Comparison of ENCODE assay signal across 33 mouse cellular contexts in the genomic region with DNA sequence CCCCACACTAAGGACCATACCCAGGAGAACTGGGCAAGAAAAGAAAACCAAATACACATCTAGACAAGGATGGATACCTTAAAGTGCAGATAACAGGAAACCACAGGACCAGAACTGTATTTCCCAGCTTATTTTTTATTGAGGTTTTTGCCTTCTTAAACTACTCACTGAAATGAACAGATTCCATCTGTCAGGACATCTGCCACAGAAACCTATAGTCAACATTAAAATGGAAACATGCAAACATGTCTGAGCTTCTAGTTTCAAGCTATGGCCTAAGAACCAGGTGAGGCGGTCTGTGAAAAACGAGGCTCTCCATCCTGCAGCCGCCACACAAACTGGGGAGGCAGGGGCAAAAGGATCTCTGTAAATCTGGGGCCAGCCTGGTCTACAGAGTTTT. TPM values are rescaled to one million over a fixed set of nuclear protein-coding genes. Genes with fewer than 3 reads are reported as not detected.
DNase-seq lines count a peak whose midpoint lies in the region; ATAC-seq lines count a peak whose summit lies in the region.
"Had no signal": no experiment of that assay in that cellular context is flagged by ENCODE, and none has a peak within 500 bp of the region (broad histone marks: within the 10 kb centered on the region; RNA-seq: fewer than 3 reads in every experiment).

No protein-coding gene starts in this region.

- 82% methylated on average over 3 of the region's 3 CpGs for WGBS in liver, embryonic 12.5 days (ENCODE audit: insufficient replicate concordance)

- ATAC-seq in liver, embryonic 12.5 days: no peak
- ATAC-seq: forebrain, embryonic 15.5 days; inflammation-experienced regulatory T-cells, adult 6 months; Patski had no signal

- H3K4me1 ChIP-seq in liver, embryonic 12.5 days: peaks cover 83% of the 10 kb centered on the region

- H3K4me2 ChIP-seq in liver, embryonic 12.5 days: no peak overlapping the region
- H3K4me2 ChIP-seq: forebrain, embryonic 15.5 days; hindbrain, embryonic 15.5 days; kidney, embryonic 15.5 days; liver, embryonic 13.5 days; lung, embryonic 14.5 days had no signal

- no peak overlapping the region for H3K4me3 ChIP-seq in liver, embryonic 12.5 days
- H3K4me3 ChIP-seq: forebrain, embryonic 15.5 days; hindbrain, embryonic 10.5 days; hindbrain, embryonic 15.5 days; kidney, embryonic 15.5 days; liver, embryonic 13.5 days had no signal

- H3K27me3 ChIP-seq in liver, embryonic 12.5 days (replicated peaks): no peaks in the 10 kb centered on the region
- H3K27me3 ChIP-seq: forebrain, embryonic 15.5 days; hindbrain, embryonic 15.5 days; kidney, embryonic 15.5 days; liver, embryonic 13.5 days; Patski had no signal

- H3K9ac ChIP-seq in liver, embryonic 12.5 days: 0 out of 2 replicates have a peak overlapping the region, but pooled peaks have one; percentile 22
- H3K9ac ChIP-seq: forebrain, embryonic 15.5 days; hindbrain, embryonic 15.5 days; kidney, embryonic 15.5 days; lung, embryonic 14.5 days had no signal

- H3K9me3 ChIP-seq in liver, embryonic 12.5 days (replicated peaks): no peaks in the 10 kb centered on the region
- H3K9me3 ChIP-seq: forebrain, embryonic 15.5 days; hindbrain, embryonic 10.5 days; hindbrain, embryonic 15.5 days; kidney, embryonic 15.5 days; liver, embryonic 13.5 days had no signal

- H3K27ac ChIP-seq in liver, embryonic 12.5 days: peak overlapping the region; percentile 18; the same call in 1 of the 2 replicates
- H3K27ac ChIP-seq: forebrain, embryonic 15.5 days; hindbrain, embryonic 10.5 days; hindbrain, embryonic 15.5 days; kidney, embryonic 15.5 days; liver, embryonic 13.5 days had no signal

- peak; percentile 58 for DNase-seq in cerebellum, adult 9-10 months
- no peak for DNase-seq in cerebellum, adult 8-10 months
- DNase-seq in layer of hippocampus, adult 11-12 months (ENCODE audit: low spot score): peak; percentile 41
- DNase-seq in layer of hippocampus, postnatal 10 days (ENCODE audit: low spot score in 2 of 2): no peak
- no peak for DNase-seq in liver
- peak; percentile 1 for DNase-seq in adipocyte (ENCODE audit: low spot score)
- DNase-seq in urinary bladder, postnatal 14 days (ENCODE audit: low spot score): no peak
- DNase-seq: adrenal gland, postnatal 14 days; cerebellum, adult 18-20 months; cerebellum, postnatal 25 days; gastrocnemius, postnatal 10 days; heart, postnatal 14 days; kidney, adult 11 months; kidney, postnatal 25 days; liver, embryonic 13.5 days; lung, embryonic 14.5 days; lung, postnatal 14 days; midbrain, embryonic 14.5 days; right cerebral cortex, adult 18-20 months; thymus, postnatal 14 days had no signal

- H3K36me3 ChIP-seq in liver, embryonic 12.5 days: peaks cover 88% of the 10 kb centered on the region
- H3K36me3 ChIP-seq: forebrain, embryonic 15.5 days; hindbrain, embryonic 15.5 days had no signal

RNA-seq across cellular contexts. Expression of gene Eif4ebp2, which starts 7.4 kb away (rescaled TPM):
- 10 to 100 TPM; 46.3 to 49.2 TPM for total RNA-seq in layer of hippocampus, postnatal 10 days (2021)
- 55.2 and 57.6 TPM in 2 replicates for polyA plus RNA-seq in liver, embryonic 12.5 days (2016; fragmentation: Nextera tagmentation; extraction: Ambion mirVana)

RNA-seq across cellular contexts. Expression of gene Nodal, which starts 27.2 kb away (rescaled TPM):
- not detected for total RNA-seq in layer of hippocampus, postnatal 10 days (2021)
- 0.31 and 0.37 TPM in 2 replicates for polyA plus RNA-seq in liver, embryonic 12.5 days (2016; fragmentation: Nextera tagmentation; extraction: Ambion mirVana)
- total RNA-seq: adrenal gland, postnatal 14 days; granulocyte monocyte progenitor cell, adult 5-6 weeks; MEL; monocyte, adult 5-6 weeks had no signal
- polyA plus RNA-seq: C2C12; limb, embryonic 11.5 days; midbrain, embryonic 14.5 days; neural tube, embryonic 11.5 days; Patski had no signal

RNA-seq across cellular contexts. Expression of gene Lrrc20, which starts 30.6 kb away (rescaled TPM):
- total RNA-seq in layer of hippocampus, postnatal 10 days (2021): 10 to 100 TPM; 16.2 to 16.7 TPM
- 9.1 and 10.2 TPM in 2 replicates for polyA plus RNA-seq in liver, embryonic 12.5 days (2016; fragmentation: Nextera tagmentation; extraction: Ambion mirVana)

Comparison
In these comparisons a context has a peak if more than half of its experiments do, and no peak if none do; other contexts are left out.
1. DNase-seq: peak in cerebellum, adult 9-10 months (single experiment), layer of hippocampus, adult 11-12 months (single experiment) and adipocyte (single experiment); none in cerebellum, adult 8-10 months (single experiment), layer of hippocampus, postnatal 10 days (0 of 2), liver (single experiment) and urinary bladder, postnatal 14 days (single experiment).